Mouse (Mus musculus): Measurements from ENCODE around the gene 4931422A03Rik.

4931422A03Rik gene

DNA sequence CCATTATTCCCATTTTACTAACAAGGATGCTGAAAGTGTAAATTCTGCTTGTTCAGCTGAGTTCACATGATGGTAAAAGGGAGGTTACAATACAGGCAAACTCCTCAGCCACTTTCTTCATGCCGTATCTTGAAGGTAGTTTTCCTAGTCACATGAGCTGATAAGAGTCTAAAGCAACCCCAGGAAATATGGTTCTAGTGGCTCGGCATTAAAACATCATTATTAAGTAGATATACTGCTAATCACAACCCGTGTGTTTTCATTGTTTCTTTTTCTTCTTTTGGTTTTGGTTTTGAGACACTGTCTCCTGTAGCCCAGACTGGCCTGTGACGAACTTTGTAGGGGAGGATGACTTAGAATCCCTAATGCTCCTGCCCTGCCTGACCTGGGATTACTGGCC lies 60.0 kb downstream of the 4931422A03Rik start:
- no peak for DNase-seq

DNA sequence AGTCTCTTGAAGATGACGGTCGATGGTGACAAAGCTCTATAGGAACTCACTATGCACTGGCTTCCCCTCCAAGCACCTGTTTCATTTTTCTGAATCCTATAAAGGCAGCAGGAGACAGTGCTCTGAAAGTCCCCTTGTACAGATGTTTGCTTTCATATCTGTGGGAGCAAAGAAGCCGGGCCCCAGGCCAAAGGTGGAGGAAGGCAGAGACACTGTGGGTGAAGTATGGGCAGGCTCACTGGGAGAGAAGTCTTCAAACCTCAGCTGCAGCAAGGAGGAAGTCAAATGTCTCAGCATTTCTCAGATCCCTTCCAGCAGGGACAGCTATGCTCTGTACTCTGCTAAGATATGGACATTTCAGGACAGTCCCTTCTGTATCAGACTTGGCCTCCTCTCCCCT lies 62.8 kb downstream of the 4931422A03Rik start:
- no peak for DNase-seq

DNA sequence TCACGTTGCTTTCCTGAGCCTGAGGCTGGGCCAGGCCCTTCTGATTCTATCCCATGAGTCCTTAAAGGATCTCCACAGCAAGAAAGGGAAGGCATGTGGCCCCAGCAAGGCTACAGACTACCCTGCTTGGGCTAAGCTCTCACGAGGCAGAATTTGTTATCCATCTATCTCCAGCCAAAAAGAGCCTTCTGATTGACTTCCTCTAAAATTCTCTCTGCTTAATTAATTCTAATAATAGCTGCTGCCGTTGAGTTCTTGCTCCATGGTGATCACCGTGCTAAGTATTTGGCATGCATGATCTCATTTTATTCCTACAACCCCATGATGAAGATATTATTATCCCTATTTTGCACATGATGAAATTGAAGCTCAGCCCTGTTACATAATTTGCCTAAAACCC lies 65.8 kb downstream of the 4931422A03Rik start:
- DNase-seq = no peak

DNA sequence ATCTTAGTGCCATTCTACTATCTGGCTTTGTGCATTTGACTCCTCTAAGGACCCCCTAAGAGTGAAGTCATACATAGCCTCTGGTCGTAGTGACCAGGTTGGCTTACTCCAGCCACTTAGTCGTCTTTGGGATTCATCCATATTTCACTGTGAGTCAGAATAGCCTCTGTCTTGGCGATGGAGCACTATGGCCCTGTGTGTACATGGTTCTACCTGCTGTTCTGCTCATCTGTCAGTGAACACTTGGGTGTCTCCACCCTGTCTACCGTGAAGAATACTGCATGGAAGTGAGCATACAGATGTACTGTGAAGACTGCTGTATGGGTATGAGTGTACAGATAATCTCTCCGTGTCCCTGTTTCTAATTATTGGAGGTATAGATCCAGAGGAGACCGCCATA lies 68.6 kb downstream of the 4931422A03Rik start:
- DNase-seq = no peak

DNA sequence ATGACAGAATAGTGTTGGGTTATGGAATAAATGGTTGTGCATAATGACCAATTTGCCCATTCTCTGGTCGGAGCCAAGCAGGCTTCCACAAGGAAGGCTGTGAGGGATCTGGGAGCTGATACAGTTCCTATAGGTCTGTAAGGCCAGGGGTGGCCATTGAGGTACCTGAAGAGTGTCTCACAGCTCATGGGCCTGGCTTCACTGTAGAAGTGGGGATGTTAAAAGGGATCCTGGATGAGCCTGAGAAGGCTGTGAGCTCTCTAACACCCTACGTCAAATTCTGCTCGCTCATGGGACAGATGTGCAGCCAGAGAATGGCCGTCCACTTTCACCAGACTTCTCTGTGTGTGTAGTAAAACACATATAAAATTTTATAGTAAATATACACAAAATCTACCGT lies 69.1 kb downstream of the 4931422A03Rik start:
- DNase-seq = no peak

DNA sequence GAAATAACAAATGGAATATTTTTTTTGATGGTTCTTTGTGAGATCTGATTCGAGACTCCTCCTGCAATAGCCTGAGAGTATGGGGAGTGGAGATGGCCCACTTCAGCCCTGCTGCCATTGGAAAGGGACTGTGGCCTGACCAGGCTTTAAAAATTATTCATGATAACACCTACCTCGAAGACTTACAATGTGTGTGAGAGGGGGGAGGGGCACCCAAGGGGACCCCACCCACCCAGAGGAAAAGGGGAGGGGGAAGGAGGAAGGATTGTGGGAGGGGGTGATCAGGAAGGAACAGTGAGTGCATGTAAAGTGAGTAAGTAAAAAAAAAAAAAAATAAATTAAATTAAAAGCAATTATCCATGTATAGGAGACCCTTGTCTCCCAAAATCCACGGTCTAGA lies 69.5 kb downstream of the 4931422A03Rik start:
- no peak for DNase-seq

DNA sequence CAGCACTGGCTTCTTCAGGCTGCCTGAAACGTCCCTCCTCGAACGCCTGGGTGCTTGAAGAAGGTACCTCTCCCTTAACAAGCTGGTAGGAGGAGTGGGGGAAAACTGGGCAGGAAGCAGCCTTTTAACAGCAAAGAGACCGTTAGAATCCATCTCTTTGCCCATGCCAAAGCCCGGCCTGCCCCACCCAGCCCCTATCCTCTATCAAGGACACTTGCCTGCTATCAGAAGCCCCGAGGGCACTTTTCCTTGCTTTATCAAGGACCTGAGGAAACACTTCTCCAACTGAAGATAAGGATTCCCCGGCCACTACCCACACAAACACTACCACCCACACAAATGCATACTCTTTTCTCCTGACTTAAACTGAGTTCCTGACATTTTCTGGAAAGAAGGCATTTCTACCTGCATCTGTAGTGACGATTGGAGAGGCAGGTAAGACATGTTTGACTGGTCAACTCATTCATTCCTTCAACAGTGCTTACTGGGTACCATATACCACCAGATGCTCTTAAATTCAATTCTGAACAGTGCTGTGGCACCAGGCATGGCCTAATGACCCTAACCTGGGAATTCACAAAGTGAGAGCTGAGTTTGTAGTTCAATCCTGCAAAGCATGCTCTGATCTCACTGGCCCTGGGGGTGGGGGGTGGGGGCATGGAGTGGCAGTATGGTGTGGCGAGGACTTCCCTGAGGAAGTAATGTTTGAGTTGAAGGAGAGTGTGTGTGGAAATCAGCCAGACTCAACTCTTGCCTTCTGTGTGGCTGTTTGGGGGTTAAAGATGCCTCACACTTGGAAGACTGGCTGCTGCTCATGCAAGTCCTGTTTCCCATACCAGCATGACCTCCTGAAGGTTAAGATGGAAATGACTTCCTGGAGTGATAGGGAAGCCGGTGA lies 70.3 kb downstream of the 4931422A03Rik start, which contains the start of gene Lmo2:
Lmo2 (plus strand) TSS at position 338 of the 898 bp plus-strand sequence.
- DNase-seq = no peak

DNA sequence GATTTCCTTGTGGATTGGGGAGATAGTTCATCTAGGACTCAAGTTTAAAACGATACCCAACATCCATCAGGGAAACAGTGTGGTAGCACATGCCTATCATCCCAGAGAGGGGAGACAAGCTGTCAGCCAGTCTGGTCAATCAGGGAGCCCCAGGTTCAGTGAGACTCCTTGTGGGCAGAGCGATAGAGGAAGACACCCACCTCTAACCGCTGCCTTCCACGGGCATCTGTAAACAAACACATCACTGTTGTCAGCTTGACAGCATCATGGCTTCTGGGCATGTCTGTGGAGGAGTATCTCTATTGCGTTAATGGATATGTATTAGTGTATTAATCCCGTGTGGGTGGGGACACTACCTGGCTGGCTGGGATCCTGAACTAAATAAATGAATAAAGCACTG lies 71.3 kb downstream of the 4931422A03Rik start:
- no peak for DNase-seq

DNA sequence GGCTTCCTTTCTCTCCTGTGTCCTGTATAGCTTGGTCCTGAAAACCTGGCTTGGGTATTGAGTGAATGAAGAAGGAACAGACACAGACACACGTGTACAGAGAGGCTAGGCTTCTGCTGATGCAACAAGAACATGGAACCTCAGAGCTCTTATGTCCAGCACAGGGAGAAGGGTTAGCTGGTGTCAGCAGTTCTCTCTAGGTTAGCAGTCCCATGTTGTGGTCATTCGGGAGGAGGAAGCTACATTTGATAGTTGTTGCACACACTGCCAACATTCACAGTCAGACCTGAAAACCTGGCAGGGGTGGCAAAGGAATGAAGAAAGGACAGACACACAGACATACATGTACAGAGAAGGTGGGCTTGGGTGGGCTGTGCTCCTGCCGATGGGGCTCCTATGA lies 72.4 kb downstream of the 4931422A03Rik start:
- no peak for DNase-seq

DNA sequence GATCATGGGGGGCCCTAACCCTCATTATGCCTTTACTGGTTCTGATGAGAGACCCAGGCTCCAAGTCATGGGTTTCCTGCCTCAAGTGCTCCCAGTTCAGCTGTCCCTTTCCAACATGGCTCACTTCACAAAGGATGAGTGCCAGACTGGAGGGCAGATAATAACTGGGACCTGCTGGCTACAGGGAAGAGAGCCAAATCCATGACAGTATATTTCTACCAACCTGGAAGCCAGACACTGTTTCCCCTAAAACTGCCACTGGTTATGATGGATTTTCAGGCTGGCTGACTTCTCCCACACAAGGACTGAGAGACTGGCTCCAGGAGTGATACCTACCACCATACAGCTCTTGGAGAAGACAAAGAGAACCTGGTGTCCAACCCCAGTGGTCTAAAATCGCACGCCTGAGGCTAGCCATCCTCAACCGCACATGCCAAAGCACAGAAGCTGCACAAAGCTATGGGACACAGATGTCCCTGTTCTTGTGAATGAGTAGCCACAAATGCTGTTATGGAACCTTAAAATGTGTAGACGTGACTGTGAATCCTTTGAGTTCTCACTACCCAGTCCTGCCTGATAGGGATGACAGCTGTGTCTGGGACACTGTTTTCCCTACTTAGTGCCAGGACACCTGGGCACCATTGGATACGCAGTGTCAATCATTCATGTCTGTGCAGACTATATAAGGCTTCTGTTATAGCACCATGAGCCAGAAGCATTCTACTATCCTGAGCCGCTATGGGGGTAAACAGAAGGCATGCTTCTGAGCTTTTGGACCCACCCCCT lies 74.9 kb downstream of the 4931422A03Rik start:
- DNase-seq = no peak

DNA sequence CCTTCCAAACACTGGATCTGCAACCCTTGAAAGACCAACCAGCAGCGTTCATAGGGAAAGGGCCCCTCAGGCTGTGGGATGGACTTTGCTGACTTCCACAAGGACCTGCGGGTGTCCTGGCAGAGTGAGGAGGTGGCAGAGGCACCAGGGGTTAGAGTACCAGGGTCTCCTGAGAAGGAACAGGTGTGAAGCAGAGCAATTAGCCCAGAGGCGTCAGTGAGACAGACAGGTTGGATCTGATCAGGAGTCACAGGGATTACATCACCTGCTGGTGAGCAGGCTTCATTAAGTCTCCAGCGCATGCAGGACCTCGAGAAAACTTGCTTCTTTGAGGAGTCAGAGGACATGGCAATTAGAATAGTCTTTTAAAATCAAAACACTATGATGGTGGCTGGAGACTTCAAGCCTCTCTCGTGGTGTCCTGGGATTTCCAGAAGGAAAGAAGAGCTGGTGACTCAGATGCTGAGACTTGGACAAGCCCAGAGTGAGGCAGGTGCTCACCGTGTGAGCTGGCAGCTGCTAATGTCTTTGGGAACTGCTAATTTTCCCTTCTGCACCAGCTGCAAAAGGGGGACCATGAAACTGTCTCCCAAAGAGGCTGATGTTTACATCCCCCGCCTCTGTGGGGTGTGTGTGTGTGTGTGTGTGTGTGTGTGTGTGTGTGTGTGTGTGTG lies 80.0 kb downstream of the 4931422A03Rik start:
- peak; percentile 22 for DNase-seq

DNA sequence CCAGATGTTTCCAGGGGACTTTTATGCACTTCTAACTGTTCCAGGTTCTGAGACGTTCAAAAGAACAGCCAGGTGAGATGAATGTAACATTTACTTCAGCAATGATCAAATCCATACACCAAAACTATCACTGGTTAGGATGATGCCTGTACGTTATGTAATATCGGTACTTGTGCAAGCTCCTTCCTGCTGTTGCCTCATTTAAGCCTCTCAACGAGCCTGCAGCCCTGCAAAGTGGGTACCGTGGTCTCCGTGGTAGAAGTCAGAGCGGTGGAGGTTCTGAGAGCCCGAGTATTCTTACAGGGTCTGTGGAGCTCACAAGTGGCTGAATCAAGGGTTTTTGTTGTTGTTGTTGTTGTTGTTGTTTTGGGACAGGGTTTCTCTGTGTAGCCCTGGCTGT lies 81.3 kb downstream of the 4931422A03Rik start:
- DNase-seq = no peak

DNA sequence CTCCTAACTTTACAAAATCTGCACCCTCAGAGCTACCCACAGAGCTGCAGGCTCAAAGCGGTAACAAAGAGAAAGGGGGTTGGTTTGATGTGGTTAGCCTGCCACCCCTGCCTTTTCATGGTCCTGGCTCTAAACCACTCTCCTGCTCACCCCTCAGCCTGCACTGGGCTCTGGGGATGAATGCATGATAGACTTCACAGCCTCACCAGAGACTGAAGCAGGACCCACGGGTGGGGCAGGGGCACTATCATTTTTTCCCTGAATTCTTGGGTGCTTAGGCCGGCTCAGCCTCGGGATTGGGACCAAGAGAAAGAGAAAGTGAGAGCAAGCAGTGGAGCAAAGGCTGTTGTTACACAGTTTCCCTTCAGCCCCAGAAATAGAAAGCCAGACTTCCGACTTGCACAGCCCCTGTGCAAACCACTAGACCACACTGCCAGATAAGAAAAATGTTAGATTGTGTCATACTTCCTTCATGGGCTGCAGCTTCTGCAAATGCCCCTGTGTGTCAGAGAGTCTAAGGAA lies 82.5 kb downstream of the 4931422A03Rik start:
- no peak for DNase-seq

DNA sequence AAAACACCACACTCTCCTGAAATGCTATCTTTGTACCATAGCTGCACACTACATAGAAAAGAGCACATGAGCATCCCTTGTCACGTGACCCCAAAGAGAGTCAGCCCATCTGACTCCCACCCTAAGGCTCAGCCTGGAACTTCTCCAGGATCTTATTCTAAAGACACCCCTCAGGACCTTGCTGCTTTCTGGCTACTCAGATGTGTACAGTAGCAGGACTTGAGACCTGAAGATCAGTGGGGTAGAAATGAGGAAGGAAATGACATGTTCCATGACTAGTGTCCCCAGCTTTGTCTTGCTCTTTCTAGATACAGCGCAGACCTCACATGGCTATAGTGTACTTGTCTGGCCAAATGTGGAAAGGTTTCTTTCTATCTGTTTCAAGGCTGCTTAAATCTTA lies 83.3 kb downstream of the 4931422A03Rik start:
- DNase-seq = no peak

DNA sequence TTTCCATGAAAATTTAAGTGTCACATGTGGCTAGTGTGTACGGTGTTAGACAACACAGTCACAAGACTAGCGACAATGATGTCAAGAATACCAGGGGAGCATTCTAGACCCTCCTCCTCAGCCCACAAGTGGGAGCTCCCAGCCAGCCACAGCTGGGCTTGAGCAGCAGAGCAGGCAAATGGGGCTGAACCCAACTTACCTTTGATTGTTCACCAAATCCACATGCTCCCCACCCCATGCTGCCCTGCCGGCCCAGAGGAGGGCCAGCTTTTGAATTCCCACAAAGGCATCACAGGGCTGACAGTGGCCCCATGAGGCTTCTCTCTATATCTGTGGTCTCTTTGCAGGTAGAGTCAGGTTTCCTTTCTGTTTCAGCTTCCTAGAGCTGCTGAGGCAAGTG lies 87.1 kb downstream of the 4931422A03Rik start:
- no peak for DNase-seq

DNA sequence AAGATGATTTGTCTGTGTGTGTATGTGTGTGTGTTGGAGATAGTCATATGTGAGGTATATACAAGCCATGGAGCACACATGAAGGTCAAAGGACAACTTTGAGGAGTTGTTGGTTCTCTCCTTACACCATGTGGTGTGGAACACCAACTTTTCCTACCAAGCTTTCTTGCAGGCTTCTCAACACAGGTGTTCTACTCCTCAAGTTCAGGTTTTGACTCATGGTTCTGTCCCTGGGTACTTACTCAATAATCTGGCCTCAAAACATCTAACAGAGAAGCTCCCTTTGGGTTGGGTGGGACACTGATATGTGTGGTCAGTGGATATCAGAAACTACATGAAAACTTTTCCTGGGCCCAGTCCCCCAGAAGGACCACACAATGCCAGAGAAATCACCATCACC lies 89.2 kb downstream of the 4931422A03Rik start:
- DNase-seq = no peak

DNA sequence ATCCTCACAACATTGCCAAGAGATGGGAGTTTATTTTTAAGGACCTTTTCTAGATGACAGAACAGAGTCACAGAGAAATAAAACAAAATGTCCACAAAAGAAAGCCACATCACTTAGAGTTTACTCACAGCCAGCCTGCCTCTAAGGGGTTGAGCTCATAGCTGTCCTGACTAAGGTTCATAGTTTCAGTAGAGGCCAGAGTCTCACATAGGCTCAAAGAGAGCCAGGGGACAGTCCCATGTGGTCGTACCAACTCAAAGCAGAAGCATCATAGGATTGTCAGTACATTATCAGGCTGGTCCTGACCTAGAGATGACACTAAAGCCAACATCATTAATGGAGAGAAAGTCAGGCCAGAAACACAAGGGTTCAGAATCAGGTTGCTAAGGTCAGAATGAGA lies 89.6 kb downstream of the 4931422A03Rik start:
- no peak for DNase-seq

DNA sequence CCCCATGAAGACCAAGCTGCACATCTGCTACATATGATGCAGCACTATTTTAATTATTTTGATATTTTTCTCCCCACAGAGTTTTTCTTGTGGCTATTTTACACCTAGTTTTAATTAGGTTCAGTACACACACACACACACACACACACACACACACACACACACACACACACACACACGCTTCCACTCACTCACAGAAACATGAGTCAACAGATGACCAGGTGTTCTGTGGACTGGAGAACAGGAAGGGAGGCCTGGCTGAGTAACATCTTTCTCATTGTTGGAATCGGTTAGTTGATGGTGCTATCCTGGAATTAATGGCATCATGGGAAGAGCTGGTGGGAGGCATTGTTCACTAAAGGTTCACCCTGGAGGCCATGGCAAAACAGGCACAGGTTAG lies 90.5 kb downstream of the 4931422A03Rik start:
- DNase-seq = no peak

DNA sequence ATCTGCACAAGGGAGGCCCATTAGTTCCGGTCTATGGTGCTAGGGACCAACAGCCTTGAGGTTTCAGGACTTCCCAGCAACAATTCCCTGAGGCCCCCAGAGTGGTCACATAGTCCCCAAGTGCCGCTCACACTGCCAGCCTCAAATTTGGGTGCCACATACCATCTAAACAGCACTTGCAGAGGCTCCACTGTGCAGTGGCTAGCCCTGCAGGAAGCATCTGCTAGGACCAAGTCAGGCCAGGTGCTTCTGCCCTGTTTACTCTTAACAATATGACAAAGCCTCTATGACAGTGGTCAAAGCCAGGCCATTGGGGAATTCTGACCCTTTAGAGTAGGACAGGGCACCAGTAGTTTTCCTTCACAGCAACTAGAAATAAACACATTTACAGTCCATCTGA lies 91.5 kb downstream of the 4931422A03Rik start:
- DNase-seq = no peak

DNA sequence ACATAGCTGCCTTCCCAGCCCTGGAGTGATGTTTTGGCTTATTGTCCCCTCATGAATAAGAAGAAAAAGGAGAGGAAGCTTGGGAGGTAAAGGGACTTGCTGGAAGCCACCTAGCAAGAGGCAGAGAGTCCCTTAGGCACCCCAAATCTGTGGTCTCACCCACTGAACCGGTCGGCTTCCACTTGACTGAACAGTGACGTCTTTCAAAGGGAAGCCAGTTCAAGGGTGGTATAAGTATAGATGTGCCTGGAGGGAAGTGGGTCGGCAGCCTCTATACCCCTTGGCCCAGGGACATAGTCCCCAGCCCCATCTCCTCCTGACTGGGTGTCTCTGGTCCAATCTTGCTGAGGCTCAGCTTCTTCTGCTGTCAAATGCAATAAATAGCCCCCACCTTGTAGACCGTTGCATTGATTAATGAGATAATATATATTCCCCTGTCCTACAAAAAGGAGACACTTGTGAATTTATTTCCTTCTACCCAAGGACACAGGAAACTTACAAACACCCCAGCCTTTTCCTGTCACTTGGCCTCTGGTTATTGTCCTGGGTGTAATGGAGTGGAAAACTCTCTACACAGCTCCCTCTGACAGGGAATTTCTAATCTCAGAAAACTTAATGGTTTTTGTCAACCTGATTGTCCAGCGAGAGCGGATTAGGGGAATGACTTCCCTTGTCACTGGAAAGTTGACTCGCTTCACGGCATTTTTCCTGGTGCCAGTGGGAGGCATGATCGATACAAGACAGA lies 92.3 kb downstream of the 4931422A03Rik start:
- DNase-seq = no peak

DNA sequence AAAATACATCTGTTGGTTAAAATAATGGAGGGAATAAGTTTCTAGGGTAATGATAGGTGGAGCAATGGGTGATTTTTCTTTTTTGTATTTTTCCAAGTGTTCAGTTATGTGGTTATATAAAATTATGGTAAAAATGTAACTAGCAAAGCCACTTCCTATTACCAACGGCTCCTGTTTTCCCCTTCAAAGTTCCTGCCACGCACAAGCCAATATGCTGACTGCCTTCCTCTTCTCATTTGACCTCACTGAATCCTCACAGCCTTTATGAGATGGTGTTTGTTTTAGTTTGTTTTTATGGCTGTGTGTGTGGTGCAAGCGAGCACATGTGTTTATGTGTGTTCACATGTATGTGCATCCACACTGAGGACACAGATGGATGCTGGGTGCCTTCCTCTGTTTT lies 93.5 kb downstream of the 4931422A03Rik start:
- no peak for DNase-seq

DNA sequence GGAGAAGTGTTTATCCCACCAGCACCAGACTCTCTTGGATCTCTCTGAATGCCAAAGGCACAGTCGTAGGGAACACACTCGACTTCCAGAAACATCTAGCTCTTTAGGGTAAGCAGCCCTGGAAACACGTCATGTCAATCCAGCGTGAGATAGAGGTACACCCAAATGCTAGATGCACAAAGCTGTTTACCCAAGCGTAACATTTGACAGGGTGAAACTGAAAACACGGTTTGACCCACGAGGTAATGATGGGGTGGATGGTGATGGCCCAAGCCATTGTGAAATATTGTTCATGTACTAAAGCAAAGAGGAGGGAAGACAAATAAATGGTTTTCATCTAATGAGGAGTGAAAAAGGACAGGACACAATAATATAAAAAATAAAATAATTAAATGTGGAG lies 93.9 kb downstream of the 4931422A03Rik start:
- DNase-seq = peak; percentile 38

DNA sequence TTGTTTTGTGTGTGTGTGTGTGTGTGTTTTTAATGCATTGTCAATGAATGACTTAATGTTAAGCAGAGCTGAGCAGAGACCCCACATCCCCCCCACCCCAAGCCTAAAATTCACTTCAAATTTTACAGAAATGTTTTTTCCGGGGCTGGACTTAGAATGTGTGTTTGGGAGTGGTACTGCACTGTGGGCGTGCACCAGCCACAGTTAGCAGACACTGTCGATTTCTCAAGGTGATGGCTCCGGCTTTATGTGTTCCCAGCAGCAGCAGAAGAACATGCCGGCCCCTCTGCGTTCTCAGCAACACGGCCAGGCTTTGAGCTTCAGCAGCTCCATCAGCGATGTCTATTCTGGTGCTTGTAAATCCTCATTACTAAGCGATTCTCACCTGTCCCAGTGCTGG lies 95.7 kb downstream of the 4931422A03Rik start:
- no peak for DNase-seq
